Mouse (Mus musculus): ENCODE results near the gene Pfn5. TPM values are rescaled to one million over a fixed set of nuclear protein-coding genes. Genes with fewer than 3 reads are reported as not detected.
"Not testable (repeated sequence)": the region's sequence is repeated elsewhere in the genome, so short reads cannot be mapped to it uniquely, and the experiment has no call there.

The Pfn5 gene
- not detected in 2 replicates for polyA plus RNA-seq (2016; fragmentation: Nextera tagmentation; extraction: Ambion mirVana)

- WGBS, result 75% methylated on average over 2 of the region's 2 CpGs
- Histone ChIP-seq H3K4me1 (no peaks in the 10 kb centered on the region), H3K4me3 (no peak within 1 kb of the TSS), H3K36me3 (no peaks in the 10 kb centered on the region), H3K27me3 (ENCODE audit: low read depth, poor library complexity, severe bottlenecking) (no peaks in the 10 kb centered on the region), H3K9me3 (replicated peaks) (no peaks in the 10 kb centered on the region), H3K27ac (replicated peaks) (no peak within 1 kb of the TSS)
- no peak for DNase-seq (ENCODE audit: low spot score)
These were observed at the start of gene Pfn5, which contains the start of gene Asb12 for GRCm38 (mm10) chrX:95557887-95558286. Gene Pfn5 (plus strand): TSS chrX:95558104. Gene Asb12 (minus strand): TSS chrX:95557987.

GRCm38 (mm10) chrX:95523883-95524282, 34.0 kb upstream of the Pfn5 start:
- DNase-seq (ENCODE audit: low spot score), result no peak
- H3K36me3 ChIP-seq, result no peaks in the 10 kb centered on the region

GRCm38 (mm10) chrX:95525166-95525565, 32.7 kb upstream of the Pfn5 start:
- WGBS, result 89% methylated on average over 2 of the region's 2 CpGs

More at GRCm38 (mm10) chrX:95523883-95524282, 34.0 kb upstream of the Pfn5 start:
- H3K4me3 ChIP-seq, result no peak overlapping the region
- H3K27ac ChIP-seq (replicated peaks), result no peak overlapping the region
- no peaks in the 10 kb centered on the region for H3K4me1 ChIP-seq
- peaks cover 5% of the 10 kb centered on the region for H3K27me3 ChIP-seq (ENCODE audit: low read depth, poor library complexity, severe bottlenecking)
- no peaks in the 10 kb centered on the region for H3K9me3 ChIP-seq (replicated peaks)

GRCm38 (mm10) chrX:95535493-95535892, 22.4 kb upstream of the Pfn5 start:
- DNase-seq (ENCODE audit: low spot score); H3K4me1 ChIP-seq; H3K27ac ChIP-seq (replicated peaks); H3K4me3 ChIP-seq; H3K27me3 ChIP-seq (ENCODE audit: low read depth, poor library complexity, severe bottlenecking); H3K36me3 ChIP-seq; H3K9me3 ChIP-seq (replicated peaks): not testable (repeated sequence)
- WGBS, result 94% methylated on average over 2 of the region's 2 CpGs

More at GRCm38 (mm10) chrX:95525166-95525565, 32.7 kb upstream of the Pfn5 start:
- Histone ChIP-seq H3K27ac (replicated peaks) (no peak overlapping the region), H3K4me3 (no peak overlapping the region), H3K27me3 (ENCODE audit: low read depth, poor library complexity, severe bottlenecking) (peaks cover 5% of the 10 kb centered on the region), H3K4me1 (no peaks in the 10 kb centered on the region), H3K36me3 (no peaks in the 10 kb centered on the region), H3K9me3 (replicated peaks) (no peaks in the 10 kb centered on the region)
- no peak for DNase-seq (ENCODE audit: low spot score)

GRCm38 (mm10) chrX:95554321-95554720, 3.6 kb upstream of the Pfn5 start:
- no peaks in the 10 kb centered on the region for H3K4me1 ChIP-seq
- H3K36me3 ChIP-seq, result no peaks in the 10 kb centered on the region
- no peak for DNase-seq (ENCODE audit: low spot score)
- H3K4me3 ChIP-seq, result no peak overlapping the region
- no peaks in the 10 kb centered on the region for H3K27me3 ChIP-seq (ENCODE audit: low read depth, poor library complexity, severe bottlenecking)
- H3K9me3 ChIP-seq (replicated peaks), result no peaks in the 10 kb centered on the region
- 78% methylated on average over 4 of the region's 4 CpGs for WGBS
- no peak overlapping the region for H3K27ac ChIP-seq (replicated peaks)

GRCm38 (mm10) chrX:95600609-95601008, 42.7 kb downstream of the Pfn5 start:
- WGBS, result 82% methylated on average over 5 of the region's 5 CpGs
- no peak overlapping the region for H3K27ac ChIP-seq (replicated peaks)
- H3K4me1 ChIP-seq, result no peaks in the 10 kb centered on the region
- H3K27me3 ChIP-seq (ENCODE audit: low read depth, poor library complexity, severe bottlenecking), result no peaks in the 10 kb centered on the region
- no peak for DNase-seq (ENCODE audit: low spot score)
- no peaks in the 10 kb centered on the region for H3K36me3 ChIP-seq
- H3K9me3 ChIP-seq (replicated peaks), result no peaks in the 10 kb centered on the region
- no peak overlapping the region for H3K4me3 ChIP-seq

Other genes starting within 250 kb of the Pfn5 start
- gene Amer1, start 113.2 kb upstream of the Pfn5 start, polyA plus RNA-seq (2016; fragmentation: Nextera tagmentation; extraction: Ambion mirVana), result 10.4 and 10.7 TPM in 2 replicates
- gene Asb12, start 117 bp upstream of the Pfn5 start, polyA plus RNA-seq (2016; fragmentation: Nextera tagmentation; extraction: Ambion mirVana), result not detected in 2 replicates
- gene Zc4h2, start 100.4 kb downstream of the Pfn5 start, polyA plus RNA-seq (2016; fragmentation: Nextera tagmentation; extraction: Ambion mirVana), result 33.6 and 42.8 TPM in 2 replicates
- gene Zc3h12b, start 153.6 kb downstream of the Pfn5 start, polyA plus RNA-seq (2016; fragmentation: Nextera tagmentation; extraction: Ambion mirVana), result 3.0 and 3.3 TPM in 2 replicates